16 mouse cellular contexts compared by ENCODE assay signal in the genomic region with DNA sequence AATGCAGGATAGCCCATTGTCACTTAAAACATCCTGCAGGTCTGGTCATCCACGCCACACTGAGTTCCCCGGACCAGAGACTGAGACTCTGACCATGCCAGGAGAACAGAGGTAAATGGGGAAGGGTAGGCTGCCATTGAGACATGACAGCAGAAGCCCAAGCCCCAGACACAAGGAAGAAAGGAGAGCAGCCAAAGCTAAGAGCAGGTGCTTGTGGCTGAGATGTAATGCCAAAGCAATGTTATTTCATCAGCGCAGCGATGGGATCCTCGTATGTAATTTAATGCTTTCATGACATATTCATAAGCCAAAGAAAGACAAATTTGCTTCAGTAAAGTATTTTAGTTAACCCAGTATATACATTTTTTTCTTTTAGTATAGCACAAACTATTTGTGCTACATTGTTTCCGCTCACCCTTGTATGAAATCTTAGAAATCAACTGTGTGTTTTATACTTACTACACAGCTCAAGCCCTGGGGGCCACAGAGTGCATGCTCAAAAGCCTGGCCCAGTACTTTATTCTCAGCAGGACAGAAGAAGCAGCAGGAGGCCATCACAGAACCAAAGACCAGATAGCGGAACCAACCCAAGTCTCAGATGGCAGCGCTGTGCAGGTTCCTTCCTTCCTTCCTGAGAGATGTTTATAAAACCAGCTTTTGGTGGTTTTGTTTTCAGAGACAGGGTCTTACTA.
DNase-seq lines count a peak whose midpoint lies in the region; ATAC-seq and TF ChIP-seq lines count a peak whose summit lies in the region.
"Had no signal": no experiment of that assay in that cellular context is flagged by ENCODE, and none has a peak within 500 bp of the region (broad histone marks: within the 10 kb centered on the region; RNA-seq: fewer than 3 reads in every experiment).

No protein-coding gene starts in this region.

- no peak overlapping the region for H3K4me3 ChIP-seq in forebrain, embryonic 11.5 days (ENCODE audit: low read depth, low read length)
- no peak overlapping the region for H3K4me3 ChIP-seq in forebrain, embryonic 16.5 days (replicated peaks; ENCODE audit: low read length)
- H3K4me3 ChIP-seq in intestine, postnatal 0 days (ENCODE audit: low read depth, low read length), result no peak overlapping the region
- H3K4me3 ChIP-seq in intestine, embryonic 15.5 days (replicated peaks), result no peak overlapping the region
- no peak overlapping the region for H3K4me3 ChIP-seq in small intestine, adult 2 months (ENCODE audit: low read depth, low read length)
- H3K4me3 ChIP-seq: embryonic facial prominence, embryonic 10.5 days; embryonic facial prominence, embryonic 12.5 days; forebrain, embryonic 12.5 days had no signal

- no peak for ATAC-seq in forebrain, embryonic 11.5 days (replicated peaks; ENCODE audit: low FRiP score)
- ATAC-seq in forebrain, embryonic 16.5 days, result no peak
- ATAC-seq in intestine, postnatal 0 days, result no peak
- no peak for ATAC-seq in intestine, embryonic 15.5 days
- ATAC-seq: forebrain, embryonic 14.5 days; forebrain, postnatal 0 days had no signal

- H3K27ac ChIP-seq in forebrain, embryonic 11.5 days (ENCODE audit: low read depth, low read length), result no peak overlapping the region
- H3K27ac ChIP-seq in forebrain, embryonic 16.5 days (ENCODE audit: low read length), result no peak overlapping the region
- peak overlapping the region; percentile 35; the same call in 1 of the 2 replicates for H3K27ac ChIP-seq in intestine, postnatal 0 days (ENCODE audit: low read depth, low read length)
- H3K27ac ChIP-seq in intestine, embryonic 15.5 days, result no peak overlapping the region
- peak overlapping the region; percentile 73 for H3K27ac ChIP-seq in small intestine, adult 2 months (ENCODE audit: insufficient read depth, low read depth, low read length)
- H3K27ac ChIP-seq: embryonic facial prominence, embryonic 10.5 days; embryonic facial prominence, embryonic 12.5 days; forebrain, embryonic 12.5 days had no signal

- H3K4me1 ChIP-seq in forebrain, embryonic 11.5 days (replicated peaks; ENCODE audit: control insufficient read depth, insufficient read depth, low read length), result no peaks in the 10 kb centered on the region
- no peaks in the 10 kb centered on the region for H3K4me1 ChIP-seq in forebrain, embryonic 16.5 days (replicated peaks; ENCODE audit: control insufficient read depth, insufficient read depth, low read length)
- H3K4me1 ChIP-seq in intestine, postnatal 0 days (replicated peaks; ENCODE audit: control insufficient read depth, insufficient read depth, low read length), result peaks cover 4% of the 10 kb centered on the region; the same call in 1 of the 2 replicates
- H3K4me1 ChIP-seq in intestine, embryonic 15.5 days (replicated peaks), result 0 out of 2 replicates have a peak, but pooled peaks cover 3% of the 10 kb centered on the region
- peaks cover 19% of the 10 kb centered on the region; the same call in 1 of the 2 replicates for H3K4me1 ChIP-seq in small intestine, adult 2 months (ENCODE audit: control insufficient read depth, insufficient read depth, insufficient read length, low read length)
- H3K4me1 ChIP-seq: embryonic facial prominence, embryonic 12.5 days; forebrain, embryonic 12.5 days had no signal

- H3K9ac ChIP-seq in forebrain, embryonic 11.5 days (ENCODE audit: low read length), result no peak overlapping the region
- no peak overlapping the region for H3K9ac ChIP-seq in forebrain, embryonic 16.5 days (replicated peaks; ENCODE audit: low read depth, low read length)
- no peak overlapping the region for H3K9ac ChIP-seq in intestine, postnatal 0 days (ENCODE audit: low read depth, low read length)
- no peak overlapping the region for H3K9ac ChIP-seq in intestine, embryonic 15.5 days
- H3K9ac ChIP-seq: embryonic facial prominence, embryonic 12.5 days; forebrain, embryonic 12.5 days; forebrain, postnatal 0 days had no signal

- H3K9me3 ChIP-seq in forebrain, embryonic 11.5 days (ENCODE audit: control insufficient read depth, low read length), result no peaks in the 10 kb centered on the region
- H3K9me3 ChIP-seq in forebrain, embryonic 16.5 days (ENCODE audit: control insufficient read depth, low read length), result no peaks in the 10 kb centered on the region
- no peaks in the 10 kb centered on the region for H3K9me3 ChIP-seq in intestine, postnatal 0 days (ENCODE audit: control insufficient read depth)
- no peaks in the 10 kb centered on the region for H3K9me3 ChIP-seq in intestine, embryonic 15.5 days
- H3K9me3 ChIP-seq: embryonic facial prominence, embryonic 10.5 days; embryonic facial prominence, embryonic 12.5 days; forebrain, embryonic 12.5 days had no signal

- TF ChIP-seq CTCF in intestine, postnatal 0 days (IDR thresholded peaks at IDR 0.05; ENCODE audit: low read depth), result no peak
- TF ChIP-seq CTCF in small intestine, adult 2 months (IDR thresholded peaks at IDR 0.05; ENCODE audit: extremely low read depth, insufficient read length, insufficient replicate concordance, low read depth, low read length), result no peak

- peak; percentile 38 for DNase-seq in forebrain, embryonic 11.5 days (ENCODE audit: low spot score)
- DNase-seq in liver, result no peak
- DNase-seq: adrenal gland, adult 2 months; adrenal gland, postnatal 14 days; adrenal gland, postnatal 36 days; cerebellum, adult 18-20 months; cerebellum, adult 8-10 months; forebrain, postnatal 0 days had no signal

- no peak for TF ChIP-seq POLR2A in small intestine, adult 2 months (IDR thresholded peaks at IDR 0.05; ENCODE audit: low read depth, low read length)

- no peak overlapping the region for H3K4me2 ChIP-seq in forebrain, embryonic 11.5 days (ENCODE audit: low read depth, low read length, severe bottlenecking)
- no peak overlapping the region for H3K4me2 ChIP-seq in forebrain, embryonic 16.5 days (ENCODE audit: low read length)
- H3K4me2 ChIP-seq in intestine, postnatal 0 days (replicated peaks; ENCODE audit: low read depth), result no peak overlapping the region
- H3K4me2 ChIP-seq in intestine, embryonic 15.5 days (replicated peaks), result no peak overlapping the region
- H3K4me2 ChIP-seq: embryonic facial prominence, embryonic 12.5 days; forebrain, embryonic 12.5 days had no signal

- H3K36me3 ChIP-seq in forebrain, embryonic 11.5 days (ENCODE audit: control insufficient read depth, insufficient read depth, low read length), result no peaks in the 10 kb centered on the region
- no peaks in the 10 kb centered on the region for H3K36me3 ChIP-seq in forebrain, embryonic 16.5 days (ENCODE audit: control insufficient read depth, insufficient read depth)
- H3K36me3 ChIP-seq in intestine, postnatal 0 days (ENCODE audit: control insufficient read depth, insufficient read depth), result no peaks in the 10 kb centered on the region
- no peaks in the 10 kb centered on the region for H3K36me3 ChIP-seq in intestine, embryonic 15.5 days
- no peaks in the 10 kb centered on the region for H3K36me3 ChIP-seq in small intestine, adult 2 months (ENCODE audit: control insufficient read depth, insufficient read depth, low read length)
- H3K36me3 ChIP-seq: embryonic facial prominence, embryonic 12.5 days; forebrain, embryonic 12.5 days had no signal

- H3K27me3 ChIP-seq in forebrain, embryonic 11.5 days (ENCODE audit: control insufficient read depth, insufficient read depth, low read length), result no peaks in the 10 kb centered on the region
- no peaks in the 10 kb centered on the region for H3K27me3 ChIP-seq in forebrain, embryonic 16.5 days (replicated peaks; ENCODE audit: control insufficient read depth, insufficient read depth, low read length)
- H3K27me3 ChIP-seq in intestine, postnatal 0 days (replicated peaks; ENCODE audit: control insufficient read depth, insufficient read depth, low read length), result no peaks in the 10 kb centered on the region
- no peaks in the 10 kb centered on the region for H3K27me3 ChIP-seq in intestine, embryonic 15.5 days (replicated peaks)
- H3K27me3 ChIP-seq in small intestine, adult 2 months (ENCODE audit: control insufficient read depth, insufficient read depth, low read length), result no peaks in the 10 kb centered on the region
- H3K27me3 ChIP-seq: embryonic facial prominence, embryonic 12.5 days; forebrain, embryonic 12.5 days had no signal

- WGBS in forebrain, embryonic 11.5 days, result 90% methylated on average over 8 of the region's 8 CpGs
- 87% methylated on average over 8 of the region's 8 CpGs for WGBS in forebrain, embryonic 16.5 days
- 94% methylated on average over 8 of the region's 8 CpGs for WGBS in intestine, postnatal 0 days
- WGBS in intestine, embryonic 15.5 days, result 92% methylated on average over 8 of the region's 8 CpGs
- 93% methylated on average over 8 of the region's 8 CpGs for WGBS in small intestine, adult 2 months

Comparison
In these comparisons a context has a peak if more than half of its experiments do, and no peak if none do; other contexts are left out.
1. H3K27ac ChIP-seq: peak in intestine, postnatal 0 days (single experiment) and small intestine, adult 2 months (single experiment); none in forebrain, embryonic 11.5 days (single experiment), forebrain, embryonic 16.5 days (single experiment) and intestine, embryonic 15.5 days (single experiment).